Mouse (Mus musculus): ENCODE measurements around the gene Efcab9.

The Efcab9 gene

DNA sequence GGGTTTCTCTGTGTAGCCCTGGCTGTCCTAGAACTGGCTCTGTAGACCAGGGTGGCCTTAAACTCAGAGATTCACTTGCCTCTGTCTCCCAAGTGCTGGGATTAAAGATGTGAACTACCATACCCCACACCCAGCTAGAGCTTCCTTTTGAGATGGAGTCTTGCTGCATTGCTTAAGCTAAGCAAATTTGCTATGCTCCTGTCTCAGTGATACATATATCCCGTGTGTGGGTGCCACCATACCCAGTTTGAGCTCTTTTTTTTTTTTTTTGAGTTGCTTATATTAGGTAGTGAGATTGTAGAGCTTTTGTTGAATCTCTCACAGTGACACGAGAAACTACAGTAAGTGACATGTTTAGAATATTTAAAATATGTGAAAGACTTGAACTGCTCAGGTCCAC, 36.6 kb downstream of the Efcab9 start:
- no peak for DNase-seq (ENCODE audit: low spot score in 2 of 2)

DNA sequence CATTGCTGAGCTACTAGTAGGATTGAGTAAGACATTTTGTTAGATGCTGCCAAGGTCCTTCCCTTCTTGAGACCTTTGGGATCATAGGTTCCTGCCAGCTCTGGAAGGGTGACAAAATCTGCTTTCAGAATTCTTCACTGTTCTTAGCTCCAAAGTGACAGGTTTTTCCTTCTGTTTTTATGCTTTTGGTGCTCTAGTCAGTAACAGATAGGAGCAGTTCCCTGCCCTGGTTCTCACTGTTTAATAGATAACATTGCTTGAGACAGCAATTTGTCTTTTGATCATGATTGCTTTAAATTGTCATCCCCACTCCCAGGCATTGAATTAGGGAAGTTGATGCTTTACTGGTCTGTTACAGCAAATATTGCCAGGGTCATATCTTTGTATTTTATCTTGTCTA, 38.6 kb downstream of the Efcab9 start:
- DNase-seq (ENCODE audit: low spot score in 2 of 2): peak in 1 of 2 experiments; percentile 50

GRCm38 (mm10) chr11:32491079-32491478, 40.8 kb downstream of the Efcab9 start:
- DNase-seq (ENCODE audit: low spot score in 2 of 2): no peak

- no peak for DNase-seq (ENCODE audit: low spot score in 2 of 2)
These were observed 42.8 kb downstream of the Efcab9 start for GRCm38 (mm10) chr11:32488808-32489670.

GRCm38 (mm10) chr11:32488344-32488743, 43.5 kb downstream of the Efcab9 start:
- DNase-seq (ENCODE audit: low spot score in 2 of 2): no peak

GRCm38 (mm10) chr11:32487501-32487900, 44.4 kb downstream of the Efcab9 start:
- no peak for DNase-seq (ENCODE audit: low spot score in 2 of 2)

DNA sequence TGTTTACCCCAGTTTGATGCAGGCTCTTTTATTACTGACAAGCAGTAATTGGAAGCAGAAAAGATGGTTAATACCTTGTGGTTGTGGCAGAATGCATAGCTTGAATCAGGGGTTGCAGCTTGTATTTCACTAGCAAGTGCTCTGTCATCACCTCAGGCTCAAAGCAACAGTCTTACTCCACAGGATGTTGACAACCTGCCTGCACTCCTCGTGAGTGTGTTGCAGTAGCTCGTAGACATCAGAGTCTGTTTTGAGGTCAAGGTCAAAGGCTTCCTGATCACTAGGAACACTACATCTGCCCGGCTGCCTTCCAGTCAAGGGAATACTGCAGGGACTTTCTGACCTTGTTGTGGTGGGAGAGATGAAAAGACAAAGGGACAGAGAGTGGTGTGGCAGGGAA, 45.3 kb downstream of the Efcab9 start:
- no peak for DNase-seq (ENCODE audit: low spot score in 2 of 2)

- DNase-seq (ENCODE audit: low spot score in 2 of 2): no peak
These were observed 46.6 kb downstream of the Efcab9 start for GRCm38 (mm10) chr11:32485290-32485689.

GRCm38 (mm10) chr11:32481525-32481924, 50.4 kb downstream of the Efcab9 start:
- DNase-seq (ENCODE audit: low spot score in 2 of 2): no peak

- no peak for DNase-seq (ENCODE audit: low spot score in 2 of 2)
These were observed 56.2 kb downstream of the Efcab9 start for GRCm38 (mm10) chr11:32475487-32476236.

GRCm38 (mm10) chr11:32474725-32475124, 57.2 kb downstream of the Efcab9 start:
- no peak for DNase-seq (ENCODE audit: low spot score in 2 of 2)
